Mouse (Mus musculus) lung, adult 2 months (tissue): ENCODE data around the gene Bst1.

Experiments used
- CTCF ChIP-seq: fragments of 200-500 bp; IDR thresholded peaks from 2 replicates; pipeline ENCODE4 v1.5.1; 2011; ENCODE audit warnings: mild to moderate bottlenecking, low read length, control low read depth; ENCODE audit not compliant: insufficient read depth
- POLR2A ChIP-seq: fragments of 200-500 bp; IDR thresholded peaks from 2 replicates; pipeline ENCODE4 v1.6.1; 2011; ENCODE audit warnings: low read depth, mild to moderate bottlenecking, control low read depth, low read length, borderline replicate concordance; ENCODE audit errors: extremely low read depth

- TF ChIP-seq POLR2A: no peak
- no peak for TF ChIP-seq CTCF
Measured at GRCm38 (mm10) chr5:43848275-43848674, 29.6 kb downstream of the Bst1 start.
